Mouse (Mus musculus): ENCODE data around the gene Gm20812.
"Not testable (repeated sequence)": the region's sequence is repeated elsewhere in the genome, so short reads cannot be mapped to it uniquely, and the experiment has no call there.

Gene Gm20812

GRCm38 (mm10) chrY:12381681-12382080 is at the start of gene Gm20812:
TSS of gene Gm20812 (plus strand) at chrY:12381981.
- not testable (repeated sequence) for DNase-seq
